Mouse (Mus musculus) kidney, adult 2 months (tissue): ENCODE measurements around the gene Atg16l2.

ENCODE experiments used
- CTCF ChIP-seq: fragments of 200-500 bp; conservative IDR thresholded peaks from 2 replicates; pipeline ENCODE4 v1.5.1; 2011; ENCODE audit warnings: low read depth, mild to moderate bottlenecking, control low read depth, low read length, moderate library complexity, mixed read lengths; ENCODE audit not compliant: insufficient read depth, insufficient read length
- POLR2A ChIP-seq: fragments of 200-500 bp; IDR thresholded peaks from one replicate; pipeline ENCODE4 v1.6.1; 2011; ENCODE audit warnings: low read depth, low read length, control low read depth

DNA sequence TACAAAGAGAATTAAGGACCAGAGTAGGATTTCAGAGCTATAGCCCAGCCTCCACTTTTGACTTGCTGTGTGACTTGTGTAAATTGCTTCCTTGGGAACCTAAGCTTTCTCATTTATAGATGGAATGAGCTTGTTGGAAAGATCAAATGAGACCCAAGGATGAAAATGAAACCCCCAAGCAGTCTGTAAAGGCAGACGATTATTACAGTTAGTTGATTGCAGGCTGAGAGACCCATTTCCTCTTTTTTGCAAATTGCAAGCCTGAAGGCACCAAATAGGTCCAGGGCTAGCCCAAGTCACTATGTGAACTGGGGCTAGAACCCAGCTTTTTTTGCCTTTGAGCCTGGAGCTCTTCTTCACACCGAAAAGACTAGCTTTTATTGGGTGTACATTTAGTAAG lies 9.0 kb upstream of the Atg16l2 start:
- TF ChIP-seq CTCF (no peak), POLR2A (no peak)
